Mouse (Mus musculus) liver, postnatal 0 days (tissue): ENCODE measurements around the gene Serpind1. TPM values are rescaled to one million over a fixed set of nuclear protein-coding genes. Genes with fewer than 3 reads are reported as not detected.

Experiments
- ATAC-seq: fragments of 200-750 bp; cut with Nextera tagmentation; 2 replicates; pipeline ENCODE4 v1.8.0; 2017; ENCODE audit warnings: mild to moderate bottlenecking, moderate library complexity
- DNase-seq: peaks from one replicate; pipeline ENCODE4 v3.0.0-alpha.2; 2016
- H3K27ac ChIP-seq: fragments of 300-500 bp; sonication (generic); 2 replicates; pipeline ENCODE4 v1.5.1; 2014; ENCODE audit warnings: antibody characterized with exemption, moderate library complexity, mild to moderate bottlenecking, low read depth
- H3K27me3 ChIP-seq: fragments of 300-500 bp; sonication (generic); 2 replicates; pipeline ENCODE4 v1.6.1; 2014; ENCODE audit warnings: low read length, control low read depth, mixed read lengths; ENCODE audit not compliant: insufficient read depth
- H3K36me3 ChIP-seq: fragments of 300-500 bp; sonication (generic); replicated peaks from 2 replicates; pipeline ENCODE4 v1.6.1; 2014; ENCODE audit warnings: mild to moderate bottlenecking, control low read depth, low read length, moderate library complexity, mixed read lengths; ENCODE audit not compliant: insufficient read depth
- H3K4me1 ChIP-seq: fragments of 300-500 bp; sonication (generic); 2 replicates; pipeline ENCODE4 v1.6.1; 2014; ENCODE audit warnings: antibody characterized with exemption, mild to moderate bottlenecking, control low read depth; ENCODE audit not compliant: insufficient read depth
- H3K4me2 ChIP-seq: fragments of 300-500 bp; sonication (generic); 2 replicates; pipeline ENCODE4 v1.6.1; 2014; ENCODE audit warnings: low read depth, mild to moderate bottlenecking, low read length, moderate library complexity, mixed read lengths
- H3K4me3 ChIP-seq: fragments of 300-500 bp; sonication (generic); 2 replicates; pipeline ENCODE4 v1.5.1; 2014; ENCODE audit warnings: low read depth, low read length
- H3K9ac ChIP-seq: fragments of 300-500 bp; sonication (generic); replicated peaks from 2 replicates; pipeline ENCODE4 v1.6.1; 2014; ENCODE audit warnings: mild to moderate bottlenecking, moderate library complexity
- H3K9me3 ChIP-seq: fragments of 300-500 bp; sonication (generic); 2 replicates; pipeline ENCODE4 v1.6.1; 2016; ENCODE audit warnings: mild to moderate bottlenecking, control low read depth, low read length, mixed read lengths
- CTCF ChIP-seq: sonication (generic); IDR thresholded peaks from 2 replicates; pipeline ENCODE4 v1.5.1; 2016; ENCODE audit warnings: antibody characterized with exemption, low read depth
- EP300 ChIP-seq: IDR thresholded peaks from 2 replicates; pipeline ENCODE4 v1.6.1; 2016; ENCODE audit warnings: antibody characterized with exemption, low read depth, mild to moderate bottlenecking
- WGBS: fragments of 180-500 bp; shearing (Covaris S2); extraction: QIAGEN DNeasy Blood & Tissue Kit; methylation state at CpG from one replicate; pipeline ENCODE4 v1.1.7; 2014; ENCODE audit not compliant: insufficient replicate concordance; 5-methylcytosine and 5-hydroxymethylcytosine counted together
- polyA plus RNA-seq: library from polyadenylated mRNA; unstranded; fragments of >200 nt; fragmentation: Nextera tagmentation; extraction: Ambion mirVana; gene quantifications from 2 replicates; pipeline ENCODE4 v1.2.1, GENCODE M21; 2015

The Serpind1 gene
- polyA plus RNA-seq, 1 experiment from 2014 or later: 306 TPM

DNA sequence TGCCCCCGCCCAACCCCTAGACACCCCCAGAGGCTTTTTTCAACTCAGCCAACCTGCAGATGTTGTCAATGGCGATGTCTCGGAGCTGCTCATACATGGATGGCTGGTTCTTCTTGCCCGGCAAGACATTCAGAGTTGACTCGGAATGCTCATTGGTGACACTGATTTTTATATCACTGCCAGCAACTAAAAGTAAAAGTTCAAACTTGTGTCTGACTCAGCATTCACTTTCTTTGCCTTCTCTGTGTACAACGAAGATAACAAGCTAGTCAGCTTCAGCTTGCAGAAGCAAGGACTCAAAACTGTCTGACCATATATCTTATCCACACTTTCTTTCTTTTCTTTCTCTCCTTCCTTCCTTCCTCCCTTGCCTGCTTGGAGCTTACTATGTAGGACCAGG, 24.9 kb downstream of the Serpind1 start:
- Histone ChIP-seq H3K27me3 (no peaks in the 10 kb centered on the region), H3K4me2 (no peak overlapping the region), H3K4me3 (no peak overlapping the region), H3K27ac (no peak overlapping the region), H3K9me3 (no peaks in the 10 kb centered on the region), H3K36me3 (peaks cover 56% of the 10 kb centered on the region), H3K9ac (no peak overlapping the region), H3K4me1 (no peaks in the 10 kb centered on the region)
- TF ChIP-seq EP300 (no peak), CTCF (no peak)
- DNase-seq: no peak
- 76% methylated on average over 6 of the region's 6 CpGs for WGBS
- no peak for ATAC-seq

DNA sequence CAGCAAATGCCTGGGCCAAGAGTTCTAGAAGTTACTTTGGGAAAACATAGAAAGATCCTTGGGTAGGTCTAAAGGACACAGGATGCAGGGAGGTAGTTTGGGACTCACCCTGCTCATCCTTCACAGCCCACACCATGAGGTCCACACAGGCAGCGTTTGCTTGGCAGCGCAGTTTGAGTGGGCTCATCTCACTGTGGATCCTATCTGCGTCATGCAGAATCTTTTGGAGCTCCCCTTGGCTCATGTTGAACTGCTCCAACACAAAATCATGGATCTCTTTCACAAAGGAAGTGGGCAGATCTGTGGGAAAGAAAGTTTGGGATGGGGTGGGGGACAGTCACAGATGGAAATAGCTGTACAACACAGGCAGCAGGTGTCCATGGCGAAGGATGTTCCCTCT, 27.6 kb downstream of the Serpind1 start:
- Histone ChIP-seq H3K27ac (no peak overlapping the region), H3K9me3 (no peaks in the 10 kb centered on the region), H3K4me2 (no peak overlapping the region), H3K9ac (no peak overlapping the region), H3K4me1 (no peaks in the 10 kb centered on the region), H3K36me3 (peaks cover 39% of the 10 kb centered on the region), H3K4me3 (no peak overlapping the region), H3K27me3 (no peaks in the 10 kb centered on the region)
- ATAC-seq (no peak), DNase-seq (no peak)
- 97% methylated on average over 4 of the region's 4 CpGs for WGBS
- TF ChIP-seq CTCF (no peak), EP300 (no peak)

DNA sequence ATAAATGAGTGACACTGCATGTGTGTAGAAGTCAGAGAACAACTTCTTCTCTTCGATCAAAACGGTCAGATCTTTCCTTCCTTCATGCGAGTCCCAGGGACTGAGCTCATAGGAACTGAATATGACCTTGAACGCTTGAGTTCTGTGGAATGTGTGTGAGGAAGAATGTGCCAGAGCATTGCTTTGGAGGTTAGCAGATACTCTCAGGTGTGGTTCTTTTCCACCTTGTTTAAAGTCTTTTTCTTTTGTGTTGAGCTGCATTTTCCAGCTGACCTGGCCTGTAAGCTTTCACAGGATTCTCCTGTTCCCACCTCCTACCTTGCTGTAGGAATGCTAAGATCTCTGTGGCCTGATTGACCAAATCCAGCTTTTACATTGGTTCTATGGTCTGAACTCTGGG, 51.1 kb downstream of the Serpind1 start:
- no peaks in the 10 kb centered on the region for H3K4me1 ChIP-seq
- ATAC-seq: no peak
- 84% methylated on average over 4 of the region's 4 CpGs for WGBS

DNA sequence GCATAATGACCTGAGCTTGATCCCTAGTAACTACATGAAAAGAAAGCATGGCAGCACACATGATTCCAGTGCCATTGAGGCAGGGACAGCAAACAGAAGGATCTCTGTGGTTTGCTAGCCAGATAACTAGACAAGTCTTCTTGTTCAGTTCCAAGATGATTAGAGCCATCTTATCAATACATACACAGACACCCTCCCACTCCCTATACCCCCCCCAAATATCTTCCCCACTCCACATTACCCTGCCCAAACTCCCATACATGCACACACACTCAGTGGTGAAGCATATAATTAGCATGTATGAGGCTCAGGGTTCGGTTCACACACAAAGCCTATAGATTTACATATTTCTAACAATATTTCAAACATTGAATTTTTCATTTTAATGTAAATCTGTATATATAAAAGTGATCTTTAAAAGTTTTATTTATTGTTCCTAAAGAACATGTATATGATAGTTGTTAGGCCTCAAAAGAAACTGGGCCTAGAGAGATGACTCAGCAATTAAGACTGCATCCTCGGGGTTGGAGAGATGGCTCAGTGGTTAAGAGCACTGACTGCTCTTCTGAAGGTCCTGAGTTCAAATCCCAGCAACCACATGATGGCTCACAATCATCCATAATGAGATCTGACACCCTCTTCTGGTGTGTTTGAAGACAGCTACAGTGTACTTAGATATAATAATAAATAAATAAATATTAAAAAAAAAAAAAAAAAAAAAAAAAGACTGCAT, 52.6 kb downstream of the Serpind1 start:
- no peaks in the 10 kb centered on the region for H3K9me3 ChIP-seq
- H3K27me3 ChIP-seq: no peaks in the 10 kb centered on the region
- no peak overlapping the region for H3K27ac ChIP-seq
- H3K9ac ChIP-seq: no peak overlapping the region
- DNase-seq (no peak), ATAC-seq (no peak)
- H3K4me1 ChIP-seq: no peaks in the 10 kb centered on the region
- TF ChIP-seq EP300: no peak
- no peak for TF ChIP-seq CTCF
- no peak overlapping the region for H3K4me2 ChIP-seq
- WGBS: 62% methylated on average over 2 of the region's 2 CpGs
- H3K4me3 ChIP-seq: no peak overlapping the region
- H3K36me3 ChIP-seq: peaks cover 16% of the 10 kb centered on the region

More for the DNA sequence above, 51.1 kb downstream of the Serpind1 start:
- H3K4me2 ChIP-seq: no peak overlapping the region
- peaks cover 20% of the 10 kb centered on the region for H3K36me3 ChIP-seq
- TF ChIP-seq EP300 (no peak), CTCF (no peak)
- DNase-seq: no peak
- H3K9me3 ChIP-seq: no peaks in the 10 kb centered on the region
- H3K9ac ChIP-seq: no peak overlapping the region
- no peaks in the 10 kb centered on the region for H3K27me3 ChIP-seq
- no peak overlapping the region for H3K27ac ChIP-seq
- H3K4me3 ChIP-seq: no peak overlapping the region

DNA sequence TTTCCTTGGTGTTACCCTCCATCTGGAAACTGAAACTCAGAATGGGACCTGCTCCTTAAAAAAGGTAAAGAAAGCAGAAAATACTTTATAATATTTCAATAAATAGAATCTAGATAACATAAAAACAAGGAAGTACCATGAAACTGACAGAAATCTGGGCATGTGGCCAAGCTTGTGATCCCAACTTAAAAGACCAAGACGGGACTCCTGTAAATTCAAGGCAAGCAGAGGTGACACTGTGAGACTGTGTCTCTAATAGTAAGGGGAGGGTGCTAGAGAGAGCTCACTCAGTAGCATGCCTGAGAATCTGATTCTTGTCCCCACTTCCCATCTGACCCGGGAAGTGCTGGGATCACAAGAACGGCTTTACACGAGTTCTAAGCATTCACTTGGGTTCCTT, 61.6 kb downstream of the Serpind1 start:
- Histone ChIP-seq H3K27ac (no peak overlapping the region), H3K4me3 (no peak overlapping the region), H3K9ac (no peak overlapping the region), H3K36me3 (0 out of 2 replicates have a peak, but pooled peaks cover 3% of the 10 kb centered on the region), H3K4me1 (no peaks in the 10 kb centered on the region), H3K4me2 (no peak overlapping the region), H3K9me3 (no peaks in the 10 kb centered on the region), H3K27me3 (no peaks in the 10 kb centered on the region)
- DNase-seq (no peak), ATAC-seq (no peak)
- TF ChIP-seq EP300: no peak
- TF ChIP-seq CTCF: no peak
- 71% methylated on average over 4 of the region's 4 CpGs for WGBS

Other genes with a start within 250 kb of the Serpind1 start
- 32.6 and 34.1 TPM in 2 replicates for gene Ppil2, start 220.1 kb upstream of the Serpind1 start, polyA plus RNA-seq
- gene 2610318N02Rik, start 206.2 kb upstream of the Serpind1 start, polyA plus RNA-seq: 4.6 and 5.2 TPM in 2 replicates
- gene Sdf2l1, start 199.0 kb upstream of the Serpind1 start, polyA plus RNA-seq: 25.8 and 27.1 TPM in 2 replicates
- gene Ydjc, start 186.8 kb upstream of the Serpind1 start, polyA plus RNA-seq: 2.3 and 3.4 TPM in 2 replicates
- gene Ccdc116, start 184.1 kb upstream of the Serpind1 start, polyA plus RNA-seq: 0.12 and 0.13 TPM in 2 replicates
- gene Ube2l3, start 128.7 kb upstream of the Serpind1 start, polyA plus RNA-seq: 147 and 149 TPM in 2 replicates
- gene Rimbp3, start 122.8 kb upstream of the Serpind1 start, polyA plus RNA-seq: 0.02 TPM in 1 of 2 replicates, not detected in the other
- gene Hic2, start 97.8 kb upstream of the Serpind1 start, polyA plus RNA-seq: 1.4 and 1.6 TPM in 2 replicates
- 1.6 and 2.7 TPM in 2 replicates for gene Tmem191c, start 55.3 kb upstream of the Serpind1 start, polyA plus RNA-seq
- gene Snap29, start 74.6 kb downstream of the Serpind1 start, polyA plus RNA-seq: 7.1 and 7.2 TPM in 2 replicates
- 7.3 and 8.1 TPM in 2 replicates for gene Pi4ka, start 74.9 kb downstream of the Serpind1 start, polyA plus RNA-seq
- gene Crkl, start 120.6 kb downstream of the Serpind1 start, polyA plus RNA-seq: 20.1 and 24.4 TPM in 2 replicates
- gene Aifm3, start 158.2 kb downstream of the Serpind1 start, polyA plus RNA-seq: 3.3 and 3.4 TPM in 2 replicates
- gene Lztr1, start 177.3 kb downstream of the Serpind1 start, polyA plus RNA-seq: 16.8 and 18.7 TPM in 2 replicates
- 21.3 and 24.4 TPM in 2 replicates for gene Thap7, start 199.8 kb downstream of the Serpind1 start, polyA plus RNA-seq
- gene Lrrc74b, start 229.9 kb downstream of the Serpind1 start, polyA plus RNA-seq: 0.05 and 0.06 TPM in 2 replicates
- gene P2rx6, start 230.5 kb downstream of the Serpind1 start, polyA plus RNA-seq: 0.14 and 0.18 TPM in 2 replicates